Mouse (Mus musculus): ENCODE data around the gene Map7. TPM values are rescaled to one million over a fixed set of nuclear protein-coding genes. Genes with fewer than 3 reads are reported as not detected.

Gene Map7
- total RNA-seq, 2 experiments from 2014 or later = 93.5 to 134 TPM

DNA sequence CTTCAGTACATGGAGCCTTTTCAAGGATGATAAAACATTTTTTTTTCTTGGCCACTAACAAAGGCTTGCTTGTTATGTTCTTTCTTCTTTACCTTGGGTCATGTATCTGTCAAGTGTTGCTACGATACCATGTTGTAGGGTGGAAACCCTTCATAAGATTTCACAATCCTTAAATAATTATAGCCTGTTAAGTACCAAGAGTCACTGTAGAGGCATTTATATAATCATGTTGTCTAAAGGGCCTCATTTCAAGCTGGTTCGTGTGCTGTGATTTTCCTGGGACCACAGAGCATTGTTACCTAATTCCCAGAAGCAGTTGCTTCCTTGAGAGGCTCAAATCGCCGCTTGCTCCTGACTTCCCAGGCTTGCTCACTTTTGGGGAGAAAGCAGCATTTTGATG is 66.1 kb downstream of the Map7 start:
- intact Hi-C loops (cut with DNase I) = no loop called here
- no peak for DNase-seq (ENCODE audit: low spot score in 2 of 2)

DNA sequence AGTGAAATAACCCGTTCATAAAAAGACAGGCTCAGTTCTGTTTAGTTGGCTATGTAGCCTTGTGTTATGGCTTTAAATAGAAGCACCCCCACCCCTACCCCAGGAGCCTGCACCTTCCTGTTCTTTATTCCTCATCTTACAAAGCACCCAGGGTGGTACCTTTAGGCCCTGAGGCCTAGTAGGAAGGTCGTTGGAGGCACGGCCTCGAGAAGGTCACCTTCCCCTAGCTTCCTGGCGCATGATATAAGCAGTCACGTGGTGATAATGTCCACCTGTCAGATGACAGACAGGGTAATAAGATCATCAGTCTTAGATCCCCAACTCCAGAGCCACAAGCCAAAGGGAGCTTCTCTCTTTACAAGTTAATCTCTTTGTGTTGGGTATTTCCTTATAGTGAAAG is 68.7 kb downstream of the Map7 start:
- no peak for DNase-seq (ENCODE audit: low spot score in 2 of 2)
- intact Hi-C loops (cut with DNase I) = no loop called here

DNA sequence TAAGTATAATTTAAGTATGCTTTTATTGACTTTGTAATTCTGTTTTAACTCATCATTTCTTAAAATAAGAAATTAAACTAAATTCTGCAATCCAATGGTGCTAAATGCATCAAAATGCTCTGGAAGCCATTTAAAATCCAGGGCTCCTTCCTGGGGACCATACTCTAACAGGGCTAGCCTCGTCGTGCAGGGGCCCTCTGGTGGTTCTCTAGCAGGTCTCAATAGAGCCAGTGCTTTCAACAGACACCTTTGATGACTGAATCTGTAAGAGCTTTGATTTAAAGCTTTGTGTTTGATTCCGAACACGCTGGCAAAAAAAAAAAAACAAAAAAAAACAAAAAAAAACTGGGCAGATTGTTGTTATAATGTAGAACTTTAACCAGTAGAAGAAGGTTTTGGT is 70.6 kb downstream of the Map7 start:
- DNase-seq (ENCODE audit: low spot score in 2 of 2) = no peak

DNA sequence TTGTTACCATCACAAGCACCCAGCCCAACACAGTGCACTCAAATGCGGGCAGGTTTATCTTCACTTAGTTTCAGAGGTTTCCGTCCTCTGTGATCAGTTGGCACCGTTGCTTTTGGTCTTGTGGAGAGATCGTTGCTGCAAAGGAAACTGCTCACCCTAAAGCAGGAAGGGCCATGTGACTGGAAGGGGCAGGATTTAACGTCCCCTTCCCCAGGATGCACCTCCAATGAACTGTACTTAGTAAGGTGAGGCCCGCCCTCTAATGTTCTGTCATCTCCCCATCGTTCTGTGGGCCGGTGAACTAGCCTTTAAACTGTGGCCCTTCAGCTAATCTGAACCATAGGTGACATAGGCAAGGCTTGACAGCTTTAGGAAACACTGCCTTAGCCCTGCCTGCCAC is 71.3 kb downstream of the Map7 start:
- no peak for DNase-seq (ENCODE audit: low spot score in 2 of 2)
- intact Hi-C loops (cut with DNase I) = no loop called here

More for the DNA sequence above, 70.6 kb downstream of the Map7 start:
- intact Hi-C loops (cut with DNase I) = no loop called here

DNA sequence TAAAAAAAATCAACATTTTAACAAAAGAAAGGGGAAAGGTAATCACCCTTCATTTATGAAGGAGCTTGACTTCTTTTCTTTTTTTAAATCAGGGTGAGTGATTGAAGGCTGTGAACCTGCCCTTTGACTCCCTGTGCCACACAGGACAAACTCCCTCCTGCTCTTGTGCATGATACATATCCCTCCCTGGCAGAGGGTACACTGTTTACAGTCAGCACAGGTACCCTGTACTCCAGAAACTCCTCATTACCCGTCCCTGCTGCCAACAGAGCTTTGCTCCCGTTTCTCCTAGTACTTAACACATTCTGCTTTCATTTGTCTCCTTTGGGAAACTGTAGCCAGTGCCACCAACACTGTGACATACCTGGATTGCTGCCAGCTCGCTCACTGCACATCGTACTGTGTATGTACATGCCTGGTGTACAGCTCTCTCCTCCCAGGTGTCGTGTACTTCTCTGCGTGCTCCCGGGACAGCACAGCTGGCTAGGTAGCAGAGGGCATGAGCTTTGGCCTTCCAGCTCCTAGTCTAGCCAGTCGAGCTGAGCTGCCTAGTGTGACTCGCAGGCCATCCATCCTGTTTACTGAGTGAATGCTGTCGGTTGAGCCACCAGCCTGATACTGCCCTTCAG is 72.3 kb downstream of the Map7 start:
- intact Hi-C loops (cut with DNase I) = no loop called here
- DNase-seq (ENCODE audit: low spot score in 2 of 2) = no peak

DNA sequence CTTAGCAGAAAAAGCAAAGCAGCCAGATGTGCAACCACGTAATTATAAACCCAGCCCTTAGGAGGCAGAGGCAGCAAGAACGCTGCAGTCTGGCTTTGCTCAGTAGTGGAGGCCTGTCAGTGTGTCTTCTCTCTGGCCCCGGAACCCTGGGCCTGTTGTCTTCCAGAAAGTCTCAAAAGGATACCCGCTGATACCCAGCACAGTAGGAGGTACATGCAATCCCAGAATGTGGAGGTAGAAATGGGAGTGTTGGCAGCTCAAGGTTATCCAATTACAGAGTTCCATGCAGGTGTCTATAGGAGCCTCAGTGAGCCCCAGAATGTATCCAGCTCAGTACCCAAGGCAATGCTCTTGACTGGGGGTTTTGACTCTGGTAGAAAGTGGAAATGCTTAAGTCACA is 73.7 kb downstream of the Map7 start:
- no peak for DNase-seq (ENCODE audit: low spot score in 2 of 2)
- intact Hi-C loops (cut with DNase I) = no loop called here

DNA sequence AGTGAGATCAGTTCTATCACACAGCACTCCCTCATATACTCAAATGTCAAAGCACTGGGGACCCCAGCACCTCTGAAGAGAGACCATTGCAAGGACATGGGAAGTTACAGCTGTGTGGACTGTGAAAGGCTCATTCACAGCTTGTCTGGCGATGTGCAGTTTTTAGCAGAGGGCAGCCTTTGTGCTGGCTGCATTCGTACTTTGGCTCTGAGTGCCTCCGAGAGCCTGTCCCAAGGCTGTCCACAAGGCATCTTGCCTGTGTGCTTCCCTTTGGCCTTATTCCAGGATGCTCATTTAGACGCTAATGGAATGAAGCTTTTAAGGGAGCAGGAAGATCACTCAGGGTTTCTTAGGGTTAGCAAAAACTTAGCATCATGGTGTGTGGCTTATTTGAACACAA is 78.5 kb downstream of the Map7 start:
- DNase-seq (ENCODE audit: low spot score in 2 of 2) = no peak
- intact Hi-C loops (cut with DNase I) = no loop called here

DNA sequence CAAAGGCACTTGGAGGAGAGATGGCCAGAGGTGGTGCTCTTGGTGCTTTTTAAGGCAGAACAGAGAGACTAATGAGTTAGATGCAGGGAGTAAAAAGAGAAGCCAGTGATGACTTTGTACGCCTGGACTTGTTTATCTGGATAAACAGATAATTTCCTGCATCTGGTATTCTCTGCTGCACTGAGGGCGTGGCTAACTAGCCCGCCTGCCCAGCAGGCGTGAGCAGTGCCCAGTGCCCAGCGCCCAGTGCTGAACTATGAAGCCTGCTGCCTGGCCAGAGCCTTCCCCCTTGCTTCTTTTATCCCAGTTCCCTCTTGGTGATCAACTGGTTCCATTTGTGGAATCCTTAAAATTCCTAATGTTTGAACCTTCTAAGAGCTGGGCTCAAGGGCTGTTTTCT is 81.8 kb downstream of the Map7 start:
- no peak for DNase-seq (ENCODE audit: low spot score in 2 of 2)
- intact Hi-C loops (cut with DNase I) = no loop called here

DNA sequence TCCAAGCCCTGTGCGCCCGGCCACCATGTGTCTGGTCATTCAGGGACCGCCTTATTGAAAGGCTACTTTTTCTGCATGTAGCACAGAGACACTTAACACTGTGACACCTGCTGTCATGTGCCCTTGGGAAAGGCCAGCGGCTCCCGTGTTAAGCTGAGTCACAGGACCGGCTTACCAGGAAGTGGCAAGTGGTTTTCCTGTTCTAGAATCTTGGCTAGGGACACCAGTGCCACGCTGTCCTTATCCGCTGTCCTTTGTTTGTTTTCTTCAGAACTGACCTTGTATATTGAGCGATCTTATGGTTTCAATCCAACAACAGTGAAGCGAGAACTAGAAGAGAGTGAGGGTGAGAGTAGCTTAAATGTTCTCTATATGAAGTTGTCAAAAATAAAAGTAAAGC is 85.2 kb downstream of the Map7 start:
- intact Hi-C loops (cut with DNase I) = no loop called here
- no peak for DNase-seq (ENCODE audit: low spot score in 2 of 2)

DNA sequence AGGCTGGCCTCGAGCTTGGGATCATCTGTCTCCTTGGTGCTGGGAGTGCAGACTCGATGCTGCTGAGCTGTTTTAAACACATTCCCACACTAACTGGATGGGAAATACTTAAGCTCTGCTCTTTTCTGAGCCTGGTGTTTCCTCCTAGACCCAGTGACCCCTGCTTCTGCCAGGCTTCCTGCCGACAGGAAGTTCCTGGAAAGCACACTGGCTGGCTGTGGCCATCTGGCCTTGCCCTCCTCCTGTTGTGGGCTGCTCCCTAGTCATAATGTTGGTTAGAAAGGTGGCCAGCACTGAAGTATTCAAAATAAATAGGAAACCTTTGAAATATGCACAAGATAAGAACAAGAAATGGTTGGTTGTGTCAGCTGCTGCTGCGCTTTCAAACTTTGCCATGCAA is 86.2 kb downstream of the Map7 start:
- no peak for DNase-seq (ENCODE audit: low spot score in 2 of 2)
- intact Hi-C loops (cut with DNase I) = no loop called here

DNA sequence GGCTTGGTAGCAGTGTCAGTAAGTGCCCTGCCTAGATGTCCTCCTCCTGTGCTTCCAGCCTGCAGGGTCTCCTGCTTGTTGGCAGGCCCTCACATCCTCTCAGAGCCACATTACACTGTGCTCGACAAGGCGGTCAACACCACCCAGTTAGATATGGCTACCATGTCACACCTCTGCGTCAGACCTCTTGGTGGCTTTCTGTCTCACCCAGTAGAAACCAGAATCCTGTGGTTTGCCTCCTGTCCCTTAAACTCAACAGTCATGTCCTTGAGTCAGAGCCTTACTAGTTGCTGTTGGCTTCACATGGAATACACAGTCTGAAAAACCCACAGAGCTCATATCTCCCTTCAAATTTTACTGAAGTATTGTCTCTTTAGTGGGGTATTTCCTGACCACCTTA is 87.4 kb downstream of the Map7 start:
- DNase-seq (ENCODE audit: low spot score in 2 of 2) = no peak
- intact Hi-C loops (cut with DNase I) = no loop called here

DNA sequence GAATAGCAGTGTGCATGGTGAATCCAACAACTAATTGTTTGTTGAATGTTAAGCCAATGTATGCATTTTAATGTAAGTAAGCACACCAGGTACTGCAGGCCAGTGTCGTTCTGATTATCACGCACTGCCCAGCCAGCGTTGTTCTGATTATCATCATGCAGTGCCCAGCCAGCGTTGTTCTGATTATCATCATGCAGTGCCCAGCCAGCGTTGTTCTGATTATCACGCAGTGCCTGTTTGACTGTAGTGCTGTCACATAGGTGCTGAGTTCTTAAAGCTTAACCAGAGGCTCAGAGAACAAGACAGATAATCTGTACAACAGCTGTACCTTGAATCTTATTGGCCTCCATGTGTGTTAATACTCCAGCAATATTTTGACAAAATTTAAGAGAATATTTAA is 88.0 kb downstream of the Map7 start:
- no peak for DNase-seq (ENCODE audit: low spot score in 2 of 2)
- intact Hi-C loops (cut with DNase I) = no loop called here

DNA sequence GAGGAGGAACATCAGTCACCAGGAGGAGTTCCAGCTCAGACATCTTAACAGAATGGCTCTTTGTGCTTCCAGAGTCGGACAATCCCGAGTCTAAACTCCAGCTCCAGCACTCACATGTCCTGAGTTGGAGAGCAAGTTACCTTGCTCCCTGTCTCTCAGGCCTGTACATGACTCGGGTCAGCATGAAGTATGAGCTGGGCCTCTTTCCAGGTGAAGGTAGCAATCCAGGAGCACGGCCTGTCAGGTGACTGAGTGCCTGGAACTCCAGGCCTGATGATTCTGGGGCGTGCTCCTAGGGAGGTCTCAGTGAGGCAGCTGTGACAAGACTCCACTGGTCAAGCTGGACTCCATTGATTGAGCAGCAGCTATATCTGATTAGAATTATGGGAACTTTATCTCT is 90.0 kb downstream of the Map7 start:
- no peak for DNase-seq (ENCODE audit: low spot score in 2 of 2)
- intact Hi-C loops (cut with DNase I) = no loop called here

DNA sequence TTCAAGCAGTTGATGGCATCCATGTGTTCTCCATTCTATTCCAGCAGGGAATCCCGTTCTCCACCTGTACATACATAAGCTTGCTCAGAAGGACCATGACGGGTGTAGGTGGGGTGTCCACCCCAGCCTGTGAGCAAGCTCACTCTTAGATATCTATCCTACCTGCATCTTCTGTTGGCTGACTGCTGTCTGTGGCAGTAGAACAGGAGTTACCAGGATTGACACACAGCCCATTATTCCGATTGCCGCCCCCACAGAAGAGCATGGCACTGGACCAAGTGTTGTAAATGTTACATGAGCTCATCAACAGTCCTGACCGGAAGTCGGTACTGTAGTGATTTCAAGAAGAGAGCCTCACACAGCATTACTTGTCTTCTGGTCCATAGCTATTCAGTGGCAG is 92.6 kb downstream of the Map7 start:
- intact Hi-C loops (cut with DNase I) = no loop called here
- DNase-seq (ENCODE audit: low spot score in 2 of 2) = no peak

DNA sequence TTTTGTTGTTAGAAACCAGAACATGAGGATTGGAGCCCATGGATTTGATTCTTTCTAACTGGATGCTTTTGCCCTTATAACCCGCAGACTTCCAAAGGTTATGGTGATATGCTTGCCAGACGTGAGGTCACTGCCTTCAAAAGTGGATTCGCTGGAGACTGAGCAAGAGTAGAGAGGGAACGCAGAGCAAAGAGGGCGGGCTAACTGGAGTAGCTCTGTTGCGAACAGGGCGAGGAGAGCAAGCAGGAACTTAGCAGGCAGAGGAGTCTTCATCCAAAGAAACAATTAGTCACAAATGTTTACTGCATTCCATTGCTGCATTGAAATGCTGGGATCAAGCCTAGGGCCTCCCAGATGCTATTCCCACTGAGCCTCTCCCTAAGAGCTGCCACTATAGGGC is 95.0 kb downstream of the Map7 start:
- intact Hi-C loops (cut with DNase I) = no loop called here
- DNase-seq (ENCODE audit: low spot score in 2 of 2) = no peak

DNA sequence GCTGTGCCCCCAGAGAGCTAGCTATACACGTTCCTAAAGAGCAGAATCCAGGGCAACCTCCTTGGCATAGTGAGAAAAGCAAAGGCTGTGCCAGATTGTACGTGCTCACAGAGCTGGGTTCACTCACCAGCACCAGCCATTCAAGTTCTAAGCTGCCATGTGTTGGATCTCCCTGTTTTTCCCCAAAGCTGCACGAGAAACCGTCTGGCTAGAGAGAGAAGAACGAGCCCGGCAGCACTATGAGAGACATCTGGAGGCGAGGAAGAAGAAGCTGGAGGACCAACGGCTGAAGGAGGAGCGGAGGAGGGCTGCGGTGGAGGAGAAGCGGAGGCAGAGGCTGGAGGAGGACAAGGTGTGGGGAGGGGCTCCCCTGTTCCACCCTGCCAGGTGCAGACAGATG is 96.8 kb downstream of the Map7 start:
- intact Hi-C loops (cut with DNase I) = no loop called here
- peak; percentile 30 to 55 for DNase-seq (ENCODE audit: low spot score in 2 of 2)

DNA sequence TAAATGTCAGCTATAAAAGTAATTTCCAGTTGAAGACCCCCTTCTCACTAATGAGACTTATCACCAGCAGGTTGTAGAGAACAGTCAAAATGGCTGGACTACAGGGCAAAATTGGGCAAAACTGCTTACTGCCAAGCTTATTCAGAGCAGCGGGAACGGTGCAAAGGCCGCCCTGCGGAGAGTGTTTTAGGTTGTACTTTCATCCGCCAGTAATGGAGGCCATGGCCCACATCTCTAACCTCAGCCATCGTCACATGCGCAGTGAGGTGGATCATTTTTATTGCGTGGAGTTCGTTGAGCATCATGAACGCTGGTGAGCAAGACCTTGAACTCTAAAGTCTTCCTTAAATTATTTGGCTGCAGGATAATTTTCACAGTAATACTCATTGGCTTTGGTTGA is 100.8 kb downstream of the Map7 start:
- no peak for DNase-seq (ENCODE audit: low spot score in 2 of 2)
- intact Hi-C loops (cut with DNase I) = no loop called here

DNA sequence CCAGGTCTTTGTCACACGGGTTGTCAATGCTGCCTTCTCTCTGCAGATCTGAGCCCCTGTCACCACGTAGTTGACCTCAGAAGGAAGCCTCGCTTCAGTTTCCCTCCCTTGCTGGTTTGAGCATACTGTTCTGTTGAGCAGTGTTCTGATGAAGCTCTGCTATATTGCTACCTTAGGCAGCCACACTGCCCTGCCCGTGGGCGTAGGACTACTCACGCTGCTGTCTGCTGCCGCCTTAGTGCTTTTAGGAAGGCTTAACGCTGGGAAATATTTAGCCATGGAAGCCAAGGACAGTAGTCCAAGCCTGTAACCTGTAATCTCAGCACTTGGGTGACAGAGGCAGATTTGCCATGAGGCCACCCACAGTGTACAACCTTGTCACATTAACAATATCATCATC is 107.3 kb downstream of the Map7 start:
- DNase-seq (ENCODE audit: low spot score in 2 of 2) = no peak

DNA sequence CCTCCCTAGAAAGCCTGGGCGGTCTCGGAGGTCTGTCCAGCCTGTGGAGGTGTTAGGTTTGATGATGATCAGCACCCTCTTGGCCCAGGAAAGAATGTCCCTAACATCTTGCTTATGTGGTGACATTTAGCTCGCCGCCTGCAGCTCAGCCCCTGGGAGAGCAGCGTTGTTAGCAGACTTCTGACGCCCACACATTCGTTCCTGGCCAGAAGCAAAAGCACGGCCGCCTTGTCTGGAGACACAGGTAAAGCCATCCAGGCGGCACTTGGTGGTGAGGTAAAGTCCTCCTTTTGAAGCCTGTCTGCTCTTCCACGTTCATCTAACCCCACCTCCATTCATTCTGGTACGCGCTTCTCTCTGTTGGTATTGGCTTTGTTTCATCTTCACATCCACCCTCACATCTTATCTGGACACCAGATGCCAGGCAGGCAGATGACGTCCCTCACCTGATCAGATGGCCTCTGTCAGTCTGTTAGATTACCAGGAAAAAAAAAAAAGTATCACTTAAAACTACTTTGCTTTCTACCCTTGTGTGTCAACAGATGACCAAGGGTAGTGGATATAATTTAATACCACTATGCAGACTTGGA is 108.9 kb downstream of the Map7 start:
- intact Hi-C loops (cut with DNase I) = no loop called here
- no peak for DNase-seq (ENCODE audit: low spot score in 2 of 2)

More for the DNA sequence above, 107.3 kb downstream of the Map7 start:
- intact Hi-C loops (cut with DNase I) = no loop called here

DNA sequence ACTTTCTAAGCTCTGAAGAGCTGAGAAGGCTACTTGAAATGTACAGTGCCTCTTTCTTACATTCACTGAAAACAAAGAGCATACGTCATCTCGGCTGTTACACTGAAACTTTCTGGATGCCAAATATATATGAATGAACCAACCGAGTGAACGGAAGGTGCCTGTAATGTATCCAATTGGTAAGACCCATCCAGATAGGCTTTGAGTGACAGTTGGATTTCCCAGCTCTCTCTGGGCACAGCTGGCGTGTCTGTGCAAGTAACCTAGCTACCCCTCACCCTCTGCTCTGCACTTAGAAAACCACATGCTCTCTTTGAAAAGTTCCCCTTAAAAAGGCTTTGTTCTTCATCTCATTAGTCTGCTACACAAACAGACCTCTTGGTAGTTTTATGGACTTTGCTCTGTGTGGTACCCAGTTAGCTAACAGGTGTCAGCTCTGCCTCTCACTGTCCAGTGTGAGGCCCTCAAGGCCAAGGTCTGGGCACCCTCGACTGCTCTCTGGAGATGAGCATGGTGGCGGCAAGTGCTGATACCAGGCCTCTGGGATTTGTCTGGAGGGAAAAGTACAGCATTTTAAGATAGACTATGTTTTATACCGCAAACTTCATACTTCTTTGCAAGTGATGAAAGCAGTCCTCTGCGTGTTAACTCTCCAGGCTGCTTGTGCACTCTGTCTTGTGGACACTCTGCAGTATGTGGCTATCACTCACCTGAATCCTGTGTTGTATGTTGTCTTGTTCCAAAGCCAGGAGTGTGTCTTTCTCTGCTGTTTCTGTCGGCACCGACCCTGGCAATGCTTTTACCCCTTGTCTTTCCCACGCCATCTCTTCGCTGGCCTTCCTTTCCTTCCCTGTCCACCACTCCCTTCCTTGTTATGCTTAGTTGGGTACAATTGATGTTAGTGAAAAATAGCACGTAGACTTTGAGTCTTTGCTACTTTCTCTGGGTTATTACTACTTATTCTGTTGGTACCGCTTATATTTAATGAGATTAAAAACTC is 109.8 kb downstream of the Map7 start:
- intact Hi-C loops (cut with DNase I) = no loop called here
- DNase-seq (ENCODE audit: low spot score in 2 of 2) = no peak

DNA sequence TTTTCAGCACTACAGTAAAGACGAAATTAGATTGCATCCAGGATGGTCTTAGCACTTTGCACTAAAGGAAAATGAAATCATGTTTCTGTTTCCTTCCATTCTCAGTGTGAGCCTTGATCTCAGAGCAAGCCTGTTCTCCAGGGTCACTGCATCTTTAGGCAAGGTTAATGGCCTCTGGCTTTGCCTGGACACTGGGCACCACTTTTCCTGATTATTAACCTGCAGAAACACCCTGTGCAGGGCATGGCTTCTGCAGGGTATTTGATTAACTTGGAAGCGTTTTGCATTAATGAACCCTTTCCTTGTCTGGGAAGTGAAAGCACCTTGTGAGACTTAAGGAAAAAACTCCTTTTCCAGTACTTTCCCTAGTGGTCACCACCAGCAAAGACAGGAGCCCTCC is 111.2 kb downstream of the Map7 start:
- DNase-seq (ENCODE audit: low spot score in 2 of 2) = no peak
- intact Hi-C loops (cut with DNase I) = no loop called here

All from left cerebral cortex, postnatal 36 days (tissue).